Mouse (Mus musculus): ENCODE data around the gene Cdh18.
A peak's percentile ranks its signal among the peaks of the same experiment; 100 is the strongest.
"Not testable (repeated sequence)": the region's sequence is repeated elsewhere in the genome, so short reads cannot be mapped to it uniquely, and the experiment has no call there.

Cdh18 gene

GRCm38 (mm10) chr15:23174623-23175022 is 625.8 kb downstream of the Cdh18 start:
- DNase-seq (ENCODE audit: low spot score in 2 of 2), result no peak

DNA sequence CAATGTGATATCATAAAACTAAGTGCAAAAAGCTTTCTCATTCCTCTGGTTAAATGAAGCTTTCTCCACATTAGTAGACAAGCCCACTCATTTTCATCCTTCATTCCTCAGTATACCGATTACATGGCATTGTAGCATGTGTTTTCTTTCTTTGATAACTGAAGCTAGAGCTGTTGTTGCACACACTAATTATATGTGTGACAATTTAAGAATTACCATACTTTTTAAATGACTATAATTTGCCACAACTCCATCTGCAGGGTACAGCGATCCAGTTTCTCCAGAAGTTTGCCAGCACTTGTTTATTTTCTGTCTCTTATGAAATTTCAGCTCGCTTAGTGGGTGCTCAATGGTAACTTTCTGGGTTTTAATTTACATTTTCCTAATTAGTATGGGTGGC is 663.2 kb downstream of the Cdh18 start:
- no peak for DNase-seq (ENCODE audit: low spot score in 2 of 2)

- DNase-seq (ENCODE audit: low spot score in 2 of 2), result no peak
Observed at GRCm38 (mm10) chr15:23230616-23231015, 681.8 kb downstream of the Cdh18 start.

DNA sequence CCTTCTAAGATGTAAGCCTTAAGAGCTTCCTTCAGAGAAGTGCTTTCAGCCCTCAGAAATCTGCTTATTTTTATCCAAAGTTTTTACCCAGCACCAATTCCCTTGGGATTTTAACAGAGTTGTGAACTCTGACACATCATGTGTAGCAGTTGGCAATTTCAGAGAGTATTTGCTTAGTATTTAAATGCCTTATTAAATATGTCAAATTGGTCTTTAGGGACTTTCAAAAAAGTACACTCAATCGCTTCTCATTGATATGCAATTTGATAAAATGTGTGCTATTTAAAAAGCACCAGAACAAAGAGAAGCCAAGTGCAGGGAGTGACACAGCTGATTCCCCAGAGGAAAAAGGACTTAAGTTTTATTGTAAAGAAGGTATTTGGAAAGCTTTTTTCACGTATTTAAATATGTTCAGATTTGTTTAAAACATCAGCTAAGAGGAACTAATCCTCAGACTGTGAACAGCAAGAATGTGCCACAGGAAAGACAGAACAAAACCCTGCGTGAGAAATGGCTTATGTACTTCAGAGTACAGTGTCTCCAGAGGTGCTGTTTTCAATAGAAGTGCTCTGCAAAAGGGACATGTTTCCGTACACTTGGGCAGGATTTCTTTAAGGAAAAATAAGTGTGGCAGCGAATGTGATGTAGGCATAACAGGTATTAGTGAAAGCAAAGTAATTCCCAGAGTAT is 709.1 kb downstream of the Cdh18 start:
- no peak for DNase-seq (ENCODE audit: low spot score in 2 of 2)

- DNase-seq (ENCODE audit: low spot score in 2 of 2), result no peak
Observed at GRCm38 (mm10) chr15:23278421-23278820, 729.6 kb downstream of the Cdh18 start.

GRCm38 (mm10) chr15:23305018-23305417 is 756.2 kb downstream of the Cdh18 start:
- DNase-seq (ENCODE audit: low spot score in 2 of 2), result no peak

GRCm38 (mm10) chr15:23316766-23317165 is 767.9 kb downstream of the Cdh18 start:
- no peak for DNase-seq (ENCODE audit: low spot score in 2 of 2)

GRCm38 (mm10) chr15:23317409-23317808 is 768.6 kb downstream of the Cdh18 start:
- no peak for DNase-seq (ENCODE audit: low spot score in 2 of 2)

GRCm38 (mm10) chr15:23340338-23340737 is 791.5 kb downstream of the Cdh18 start:
- DNase-seq (ENCODE audit: low spot score in 2 of 2), result not testable (repeated sequence)

DNA sequence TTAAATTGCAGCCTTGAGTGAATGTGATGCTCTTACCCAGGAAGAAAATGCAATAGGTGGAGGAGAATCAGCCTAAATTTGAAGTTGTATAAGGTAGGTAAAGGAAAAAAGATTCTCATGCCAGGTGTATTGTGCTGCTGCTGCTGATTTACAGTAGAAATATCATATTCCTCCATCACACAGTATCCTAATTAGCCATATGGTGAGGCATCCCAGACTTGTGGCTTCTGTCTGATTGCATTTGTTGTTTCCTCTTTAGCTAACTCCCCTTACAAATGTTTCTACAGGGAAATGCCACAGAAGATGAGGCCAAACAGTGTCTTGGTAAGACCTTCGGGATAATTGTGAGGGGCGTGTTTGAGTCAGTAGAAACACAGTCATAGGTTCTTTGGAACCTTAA is 802.3 kb downstream of the Cdh18 start:
- no peak for DNase-seq (ENCODE audit: low spot score in 2 of 2)

GRCm38 (mm10) chr15:23366325-23366724 is 817.5 kb downstream of the Cdh18 start:
- no peak for DNase-seq (ENCODE audit: low spot score in 2 of 2)

- DNase-seq (ENCODE audit: low spot score in 2 of 2), result no peak
Observed at GRCm38 (mm10) chr15:23367712-23368111, 818.9 kb downstream of the Cdh18 start.

- no peak for DNase-seq (ENCODE audit: low spot score in 2 of 2)
Observed at GRCm38 (mm10) chr15:23378016-23378750, 829.4 kb downstream of the Cdh18 start.

GRCm38 (mm10) chr15:23385816-23386215 is 837.0 kb downstream of the Cdh18 start:
- DNase-seq (ENCODE audit: low spot score in 2 of 2), result no peak

GRCm38 (mm10) chr15:23396646-23397045 is 847.8 kb downstream of the Cdh18 start:
- no peak for DNase-seq (ENCODE audit: low spot score in 2 of 2)

GRCm38 (mm10) chr15:23403792-23404191 is 855.0 kb downstream of the Cdh18 start:
- DNase-seq (ENCODE audit: low spot score in 2 of 2), result no peak

- no peak for DNase-seq (ENCODE audit: low spot score in 2 of 2)
Observed at GRCm38 (mm10) chr15:23408256-23408655, 859.4 kb downstream of the Cdh18 start.

- DNase-seq (ENCODE audit: low spot score in 2 of 2), result peak; percentile 9 to 12
Observed at GRCm38 (mm10) chr15:23416450-23417080, 867.7 kb downstream of the Cdh18 start.

- no peak for DNase-seq (ENCODE audit: low spot score in 2 of 2)
Observed at GRCm38 (mm10) chr15:23418158-23418557, 869.3 kb downstream of the Cdh18 start.

DNA sequence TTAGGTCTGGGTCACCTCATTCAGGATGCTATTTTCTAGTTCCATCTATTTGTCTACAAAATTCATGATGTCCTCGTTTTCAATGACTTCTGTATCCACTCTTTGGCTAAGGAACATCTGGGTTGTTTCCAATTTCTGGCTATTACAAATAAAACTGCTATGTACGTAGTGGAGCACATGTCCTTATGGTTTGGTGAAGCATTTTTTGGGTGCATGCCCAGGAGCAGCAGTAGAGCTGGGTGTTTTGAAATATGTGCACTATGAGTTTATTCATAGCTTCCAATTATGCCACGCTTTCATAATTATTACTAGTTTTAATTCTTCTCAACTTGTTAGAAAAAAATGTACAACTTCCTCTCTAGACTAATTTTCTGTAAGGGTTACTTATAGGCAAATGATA is 871.2 kb downstream of the Cdh18 start:
- no peak for DNase-seq (ENCODE audit: low spot score in 2 of 2)

DNA sequence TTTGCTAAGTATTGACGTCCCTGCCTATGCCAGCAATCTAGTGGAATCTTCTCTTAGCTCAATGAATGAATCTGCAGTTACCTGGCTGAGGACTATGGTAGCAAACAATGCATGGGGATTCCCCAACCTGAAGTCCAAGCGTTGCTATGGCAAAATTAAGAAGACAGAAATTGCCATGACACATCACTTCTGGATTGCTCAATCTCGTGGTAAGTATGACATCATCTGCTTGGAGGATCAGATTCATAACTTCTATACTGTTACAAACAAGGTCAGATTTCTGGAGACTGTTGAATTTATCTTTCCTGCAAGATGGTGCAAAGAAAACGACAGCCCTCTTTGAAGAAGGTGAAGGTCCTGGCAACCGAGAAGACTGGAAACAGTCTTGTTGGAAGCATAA is 881.2 kb downstream of the Cdh18 start:
- DNase-seq (ENCODE audit: low spot score in 2 of 2), result no peak

- DNase-seq (ENCODE audit: low spot score in 2 of 2), result no peak
Observed at GRCm38 (mm10) chr15:23448542-23448941, 899.7 kb downstream of the Cdh18 start.

- no peak for DNase-seq (ENCODE audit: low spot score in 2 of 2)
Observed at GRCm38 (mm10) chr15:23452098-23452625, 903.3 kb downstream of the Cdh18 start.
